Mouse (Mus musculus): ENCODE results near the gene Ppt2. TPM values are rescaled to one million over a fixed set of nuclear protein-coding genes. Genes with fewer than 3 reads are reported as not detected.

Ppt2 gene
- polyA plus RNA-seq, 1 experiment from 2014 or later: 28.7 TPM

DNA sequence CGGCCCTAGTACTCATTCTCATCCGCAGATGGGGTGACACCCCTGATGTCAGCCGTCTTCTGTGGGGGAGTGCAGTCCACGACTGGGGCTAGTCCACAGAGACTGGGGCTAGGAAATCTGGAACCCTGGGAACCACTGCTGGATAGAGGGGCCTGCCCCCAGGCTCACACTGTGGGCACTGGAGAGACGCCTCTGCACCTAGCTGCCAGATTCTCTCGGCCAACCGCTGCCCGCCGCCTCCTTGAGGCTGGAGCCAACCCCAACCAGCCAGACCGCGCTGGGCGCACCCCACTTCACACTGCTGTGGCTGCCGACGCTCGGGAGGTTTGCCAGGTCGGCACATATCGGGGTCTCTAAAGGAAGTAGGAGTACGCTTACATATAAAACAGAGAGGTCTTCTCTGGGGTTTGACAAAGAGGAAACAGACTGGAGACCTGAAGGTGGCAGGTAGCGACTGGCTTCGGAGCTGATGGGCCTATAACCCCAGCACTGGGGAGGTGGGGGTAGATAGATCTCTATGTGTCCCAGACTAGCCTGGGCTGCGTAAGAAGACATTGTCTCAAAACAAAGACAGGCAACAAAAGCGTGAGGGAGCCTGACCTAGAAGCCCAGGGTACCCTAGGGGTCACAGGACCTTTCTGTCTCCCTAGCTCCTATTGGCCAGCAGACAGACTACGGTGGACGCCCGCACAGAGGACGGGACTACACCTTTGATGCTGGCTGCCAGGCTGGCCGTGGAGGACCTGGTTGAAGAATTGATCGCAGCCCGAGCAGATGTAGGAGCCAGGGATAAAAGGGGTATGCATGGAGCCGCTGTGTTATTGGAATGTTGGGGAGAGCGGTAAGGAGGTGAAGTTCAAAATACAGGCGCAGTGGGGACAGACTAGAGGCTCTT, 42.2 kb downstream of the Ppt2 start:
- Histone ChIP-seq H3K9me3 (no peaks in the 10 kb centered on the region), H3K4me3 (peak overlapping the region; percentile 67), H3K27me3 (ENCODE audit: insufficient read depth, poor library complexity, severe bottlenecking) (no peaks in the 10 kb centered on the region), H3K36me3 (no peaks in the 10 kb centered on the region), H3K4me1 (replicated peaks) (peaks cover 79% of the 10 kb centered on the region), H3K27ac (peak overlapping the region; percentile 98)
- 17% methylated on average over 32 of the region's 32 CpGs for WGBS
- DNase-seq (ENCODE audit: low spot score): peak; percentile 70

- 89% methylated on average over 8 of the region's 8 CpGs for WGBS
- Histone ChIP-seq H3K4me1 (replicated peaks) (peaks cover 71% of the 10 kb centered on the region), H3K27ac (peak overlapping the region; percentile 98), H3K36me3 (no peaks in the 10 kb centered on the region), H3K9me3 (no peaks in the 10 kb centered on the region), H3K27me3 (ENCODE audit: insufficient read depth, poor library complexity, severe bottlenecking) (no peaks in the 10 kb centered on the region), H3K4me3 (no peak overlapping the region)
- DNase-seq (ENCODE audit: low spot score): no peak
Observed at GRCm38 (mm10) chr17:34585121-34585520, 43.2 kb downstream of the Ppt2 start.

GRCm38 (mm10) chr17:34583819-34584218, 44.5 kb downstream of the Ppt2 start:
- Histone ChIP-seq H3K9me3 (no peaks in the 10 kb centered on the region), H3K4me3 (no peak overlapping the region), H3K36me3 (no peaks in the 10 kb centered on the region), H3K27ac (peak overlapping the region; percentile 69), H3K27me3 (ENCODE audit: insufficient read depth, poor library complexity, severe bottlenecking) (no peaks in the 10 kb centered on the region), H3K4me1 (replicated peaks) (peaks cover 63% of the 10 kb centered on the region)
- DNase-seq (ENCODE audit: low spot score): no peak
- WGBS: 82% methylated on average over 8 of the region's 8 CpGs

DNA sequence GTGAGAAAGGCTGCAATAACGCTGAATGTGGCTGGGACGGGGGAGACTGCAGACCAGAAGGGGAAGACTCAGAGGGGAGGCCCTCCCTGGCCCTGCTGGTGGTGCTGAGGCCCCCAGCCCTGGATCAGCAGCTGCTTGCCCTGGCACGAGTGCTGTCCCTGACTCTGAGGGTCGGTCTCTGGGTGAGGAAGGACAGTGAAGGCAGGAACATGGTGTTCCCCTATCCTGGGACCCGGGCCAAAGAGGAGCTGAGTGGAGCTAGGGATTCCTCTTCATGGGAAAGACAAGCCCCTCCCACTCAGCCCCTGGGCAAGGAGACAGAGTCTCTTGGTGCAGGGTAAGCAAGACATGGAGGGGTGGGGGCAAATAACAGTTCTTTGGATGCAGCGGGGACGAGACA, 44.9 kb downstream of the Ppt2 start:
- H3K27me3 ChIP-seq (ENCODE audit: insufficient read depth, poor library complexity, severe bottlenecking): no peaks in the 10 kb centered on the region
- no peaks in the 10 kb centered on the region for H3K9me3 ChIP-seq
- 73% methylated on average over 7 of the region's 7 CpGs for WGBS
- H3K36me3 ChIP-seq: no peaks in the 10 kb centered on the region
- DNase-seq (ENCODE audit: low spot score): no peak
- no peak overlapping the region for H3K4me3 ChIP-seq
- peak overlapping the region; percentile 69 for H3K27ac ChIP-seq
- H3K4me1 ChIP-seq (replicated peaks): peaks cover 59% of the 10 kb centered on the region

DNA sequence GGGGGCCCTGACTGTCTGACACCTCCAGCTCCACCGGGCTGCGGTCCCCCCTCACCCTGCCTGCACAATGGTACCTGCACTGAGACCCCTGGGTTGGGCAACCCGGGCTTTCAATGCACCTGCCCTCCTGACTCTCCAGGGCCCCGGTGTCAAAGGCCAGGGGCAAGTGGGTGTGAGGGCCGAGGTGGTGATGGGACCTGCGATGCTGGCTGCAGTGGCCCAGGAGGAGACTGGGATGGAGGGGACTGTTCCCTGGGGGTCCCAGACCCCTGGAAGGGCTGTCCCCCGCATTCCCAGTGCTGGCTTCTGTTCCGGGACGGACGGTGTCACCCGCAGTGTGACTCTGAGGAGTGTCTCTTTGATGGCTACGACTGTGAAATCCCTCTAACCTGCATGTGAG, 45.8 kb downstream of the Ppt2 start:
- Histone ChIP-seq H3K27ac (peak overlapping the region; percentile 69), H3K9me3 (no peaks in the 10 kb centered on the region), H3K36me3 (no peaks in the 10 kb centered on the region), H3K27me3 (ENCODE audit: insufficient read depth, poor library complexity, severe bottlenecking) (no peaks in the 10 kb centered on the region), H3K4me3 (no peak overlapping the region), H3K4me1 (replicated peaks) (peaks cover 51% of the 10 kb centered on the region)
- WGBS: 84% methylated on average over 12 of the region's 12 CpGs
- no peak for DNase-seq (ENCODE audit: low spot score)

DNA sequence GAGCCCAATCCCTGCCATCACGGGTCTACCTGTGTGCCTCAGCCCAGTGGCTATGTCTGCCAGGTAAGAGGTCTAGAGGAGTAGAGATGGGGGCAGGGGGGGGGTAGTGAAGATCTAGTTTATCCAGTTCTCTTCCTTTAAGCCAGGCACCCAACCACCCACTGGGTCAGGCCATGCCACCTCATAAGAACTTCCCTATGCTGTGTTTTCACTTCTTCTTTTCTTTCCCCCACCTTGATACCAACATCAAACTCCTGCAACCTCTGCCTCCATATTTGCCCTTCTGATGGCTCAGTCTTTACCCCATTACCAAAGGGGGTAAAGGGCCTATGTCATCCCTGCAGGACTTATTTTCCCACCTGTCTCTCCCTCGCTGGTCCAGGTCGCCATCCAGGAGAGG, 50.2 kb downstream of the Ppt2 start:
- 88% methylated on average over 3 of the region's 3 CpGs for WGBS

GRCm38 (mm10) chr17:34576577-34576976, 51.7 kb downstream of the Ppt2 start:
- H3K27me3 ChIP-seq (ENCODE audit: insufficient read depth, poor library complexity, severe bottlenecking): no peaks in the 10 kb centered on the region; the same call in 1 of the 2 replicates
- H3K4me1 ChIP-seq (replicated peaks): peaks cover 18% of the 10 kb centered on the region
- H3K4me3 ChIP-seq: no peak overlapping the region
- H3K9me3 ChIP-seq: no peaks in the 10 kb centered on the region
- DNase-seq (ENCODE audit: low spot score): no peak
- no peaks in the 10 kb centered on the region for H3K36me3 ChIP-seq
- WGBS: 77% methylated on average over 5 of the region's 5 CpGs
- no peak overlapping the region for H3K27ac ChIP-seq

More for the DNA sequence above, 50.2 kb downstream of the Ppt2 start:
- H3K4me1 ChIP-seq (replicated peaks): peaks cover 14% of the 10 kb centered on the region
- no peaks in the 10 kb centered on the region for H3K9me3 ChIP-seq
- H3K27me3 ChIP-seq (ENCODE audit: insufficient read depth, poor library complexity, severe bottlenecking): no peaks in the 10 kb centered on the region; the same call in 1 of the 2 replicates
- H3K4me3 ChIP-seq: no peak overlapping the region
- no peak for DNase-seq (ENCODE audit: low spot score)
- no peak overlapping the region for H3K27ac ChIP-seq
- H3K36me3 ChIP-seq: no peaks in the 10 kb centered on the region

DNA sequence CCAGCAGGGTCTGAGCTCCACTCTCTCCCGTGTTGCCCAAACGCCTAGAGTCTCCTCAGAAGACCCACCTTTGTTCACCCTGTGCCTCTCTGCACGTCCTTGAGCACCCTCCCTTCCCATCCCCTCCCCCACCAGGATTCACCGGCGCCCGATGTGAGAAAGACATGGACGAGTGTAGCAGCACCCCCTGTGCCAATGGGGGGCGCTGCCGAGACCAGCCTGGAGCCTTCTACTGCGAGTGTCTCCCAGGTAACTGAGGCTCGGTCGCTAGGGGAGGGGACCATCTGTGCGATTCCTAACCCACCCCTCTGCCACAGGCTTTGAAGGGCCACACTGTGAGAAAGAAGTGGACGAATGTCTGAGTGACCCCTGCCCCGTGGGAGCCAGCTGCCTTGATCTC, 55.9 kb downstream of the Ppt2 start:
- H3K4me3 ChIP-seq: peak overlapping the region; percentile 16
- H3K36me3 ChIP-seq: no peaks in the 10 kb centered on the region
- no peak for DNase-seq (ENCODE audit: low spot score)
- peaks cover 16% of the 10 kb centered on the region for H3K4me1 ChIP-seq (replicated peaks)
- WGBS: 8% methylated on average over 15 of the region's 15 CpGs
- H3K27ac ChIP-seq: peak overlapping the region; percentile 66
- H3K9me3 ChIP-seq: no peaks in the 10 kb centered on the region
- H3K27me3 ChIP-seq (ENCODE audit: insufficient read depth, poor library complexity, severe bottlenecking): peaks cover 6% of the 10 kb centered on the region

DNA sequence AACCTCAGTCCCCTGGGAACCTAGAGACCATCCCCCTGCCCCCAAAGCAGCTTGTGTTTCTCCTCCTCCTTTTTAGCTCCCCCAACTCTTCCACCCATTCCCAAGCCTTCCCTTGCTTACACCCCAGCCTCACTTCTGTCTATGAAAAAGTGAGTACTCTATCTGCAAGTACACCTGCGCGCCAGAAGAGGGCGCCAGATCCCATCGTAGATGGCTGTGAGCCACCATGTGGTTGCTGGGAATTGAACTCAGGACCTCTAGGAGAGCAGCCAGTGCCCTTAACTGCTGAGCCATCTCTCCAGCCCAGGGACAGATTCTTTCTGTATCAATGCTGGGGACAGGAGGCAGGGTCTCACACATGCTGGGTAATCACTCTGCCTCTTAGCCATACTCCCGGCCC, 56.4 kb downstream of the Ppt2 start:
- Histone ChIP-seq H3K27ac (no peak overlapping the region), H3K4me3 (peak overlapping the region; percentile 16)

DNA sequence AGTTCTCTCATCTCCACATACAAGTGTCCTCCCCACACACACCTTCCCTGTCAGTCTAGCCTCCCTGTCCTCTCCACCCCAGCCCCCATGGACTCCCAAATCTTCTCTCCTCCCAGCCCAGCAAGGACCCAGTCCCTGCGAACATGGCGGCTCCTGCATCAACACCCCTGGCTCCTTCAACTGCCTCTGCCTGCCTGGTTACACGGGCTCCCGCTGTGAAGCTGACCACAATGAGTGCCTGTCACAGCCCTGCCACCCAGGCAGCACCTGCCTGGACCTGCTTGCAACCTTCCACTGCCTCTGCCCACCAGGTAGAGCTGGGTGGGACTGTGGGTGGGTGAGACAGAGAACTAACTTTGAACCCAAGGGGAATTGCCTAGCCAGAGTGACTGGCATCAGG, 58.4 kb downstream of the Ppt2 start:
- H3K4me3 ChIP-seq: no peak overlapping the region
- H3K9me3 ChIP-seq: no peaks in the 10 kb centered on the region
- H3K27me3 ChIP-seq (ENCODE audit: insufficient read depth, poor library complexity, severe bottlenecking): peaks cover 12% of the 10 kb centered on the region
- no peak for DNase-seq (ENCODE audit: low spot score)
- no peak overlapping the region for H3K27ac ChIP-seq
- WGBS: 73% methylated on average over 4 of the region's 4 CpGs
- peaks cover 19% of the 10 kb centered on the region for H3K4me1 ChIP-seq (replicated peaks)
- H3K36me3 ChIP-seq: no peaks in the 10 kb centered on the region

More for the DNA sequence above, 56.4 kb downstream of the Ppt2 start:
- no peaks in the 10 kb centered on the region for H3K9me3 ChIP-seq
- H3K27me3 ChIP-seq (ENCODE audit: insufficient read depth, poor library complexity, severe bottlenecking): peaks cover 10% of the 10 kb centered on the region
- H3K36me3 ChIP-seq: no peaks in the 10 kb centered on the region
- no peak for DNase-seq (ENCODE audit: low spot score)
- H3K4me1 ChIP-seq (replicated peaks): peaks cover 16% of the 10 kb centered on the region
- 12% methylated on average over 5 of the region's 5 CpGs for WGBS

GRCm38 (mm10) chr17:34568421-34568820, 59.9 kb downstream of the Ppt2 start:
- 77% methylated on average over 13 of the region's 13 CpGs for WGBS
- no peak for DNase-seq (ENCODE audit: low spot score)
- no peak overlapping the region for H3K4me3 ChIP-seq

GRCm38 (mm10) chr17:34567311-34567710, 61.0 kb downstream of the Ppt2 start:
- Histone ChIP-seq H3K36me3 (no peaks in the 10 kb centered on the region), H3K27ac (no peak overlapping the region), H3K4me3 (no peak overlapping the region), H3K4me1 (replicated peaks) (peaks cover 26% of the 10 kb centered on the region), H3K27me3 (ENCODE audit: insufficient read depth, poor library complexity, severe bottlenecking) (peaks cover 14% of the 10 kb centered on the region; the same call in 1 of the 2 replicates), H3K9me3 (no peaks in the 10 kb centered on the region)
- no peak for DNase-seq (ENCODE audit: low spot score)
- WGBS: 60% methylated on average over 9 of the region's 9 CpGs

More at GRCm38 (mm10) chr17:34568421-34568820, 59.9 kb downstream of the Ppt2 start:
- no peaks in the 10 kb centered on the region for H3K36me3 ChIP-seq
- no peak overlapping the region for H3K27ac ChIP-seq
- no peaks in the 10 kb centered on the region for H3K9me3 ChIP-seq
- H3K27me3 ChIP-seq (ENCODE audit: insufficient read depth, poor library complexity, severe bottlenecking): peaks cover 14% of the 10 kb centered on the region
- H3K4me1 ChIP-seq (replicated peaks): peaks cover 31% of the 10 kb centered on the region
